Mouse (Mus musculus): ENCODE measurements around the gene Rd3l.
"Not testable (repeated sequence)": the region's sequence is repeated elsewhere in the genome, so short reads cannot be mapped to it uniquely, and the experiment has no call there.

The Rd3l gene

GRCm38 (mm10) chr12:111963339-111963738, 17.8 kb downstream of the Rd3l start:
- DNase-seq: peak in 1 of 2 experiments; percentile 61

DNA sequence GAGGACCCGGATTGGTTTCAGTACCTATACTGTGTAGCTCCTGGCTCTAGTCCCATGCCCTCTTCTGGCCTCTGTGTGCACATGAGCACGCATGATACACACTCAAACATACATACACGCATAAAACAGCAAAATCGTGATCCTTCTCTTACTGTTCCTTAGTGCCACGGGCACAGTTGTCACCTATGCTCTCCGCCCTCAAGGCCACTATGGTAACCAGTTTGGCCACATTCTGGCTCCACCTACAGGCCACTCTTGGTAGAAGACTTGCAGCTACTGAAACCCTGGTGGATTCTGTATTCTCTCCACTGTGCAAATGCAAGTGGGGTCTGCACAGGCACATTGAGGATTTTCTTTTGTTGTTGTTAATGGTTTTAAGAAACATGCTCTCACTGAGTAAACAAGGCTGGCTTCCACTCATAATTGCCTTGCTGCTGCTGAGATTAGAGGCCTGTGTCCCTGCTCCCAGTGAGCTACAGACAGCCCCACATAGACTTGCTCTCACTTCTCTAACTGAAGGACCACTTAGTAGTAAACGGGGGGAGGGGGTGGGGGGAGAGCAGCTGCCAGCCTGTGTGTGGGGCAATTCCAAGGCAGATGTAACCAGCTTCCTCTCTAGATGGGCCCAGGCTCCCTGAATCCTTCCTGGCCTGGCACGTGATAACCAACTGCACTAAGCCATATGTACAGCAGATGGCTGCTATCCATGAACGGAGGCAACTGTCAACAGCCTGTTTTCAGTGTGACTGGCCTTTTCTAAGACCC, 22.8 kb downstream of the Rd3l start:
- DNase-seq: peak; percentile 81 to 90

DNA sequence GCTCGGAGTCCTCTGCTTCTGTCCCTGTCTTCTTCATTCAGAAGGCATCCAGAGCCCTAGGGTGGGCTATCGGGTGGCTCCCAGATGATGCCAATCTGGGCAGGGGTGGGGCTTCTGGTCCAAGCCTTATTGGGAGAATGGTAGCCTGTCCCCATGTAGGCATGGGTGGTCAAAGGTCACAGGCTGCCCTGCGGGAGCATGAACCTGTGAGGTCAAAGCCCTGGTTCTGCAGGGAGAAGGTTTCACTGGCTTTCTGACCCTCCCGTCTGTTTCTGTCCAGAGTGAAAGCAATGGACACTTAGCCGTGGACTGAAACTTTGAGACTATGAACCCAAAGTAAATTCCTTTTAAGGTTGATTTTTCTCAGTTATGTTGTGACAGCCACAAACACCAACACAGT, 24.9 kb downstream of the Rd3l start:
- no peak for DNase-seq

DNA sequence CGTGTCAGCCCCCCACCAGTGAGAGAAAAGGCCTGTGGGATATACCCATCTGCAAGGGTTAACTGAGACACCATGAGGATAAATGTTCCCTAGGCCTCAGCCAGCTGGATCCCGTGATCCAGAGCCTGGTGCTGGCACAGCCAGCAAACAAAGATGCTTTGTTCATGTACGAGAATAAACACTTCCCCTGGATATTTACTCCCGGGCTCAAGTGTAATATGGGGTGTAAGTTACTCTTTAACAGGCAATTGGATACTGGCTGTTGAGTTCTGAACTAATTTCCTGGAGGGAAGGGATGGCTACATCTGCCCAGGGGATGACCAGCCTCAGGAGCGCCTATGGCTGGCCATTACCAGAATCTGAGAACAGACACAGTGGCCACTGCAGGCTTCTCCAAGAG, 29.4 kb downstream of the Rd3l start:
- DNase-seq: no peak

- DNase-seq: no peak
Observed at GRCm38 (mm10) chr12:111950486-111950885, 30.6 kb downstream of the Rd3l start.

- peak; percentile 55 to 72 for DNase-seq
Observed at GRCm38 (mm10) chr12:111946716-111947115, 34.4 kb downstream of the Rd3l start.

- DNase-seq: not testable (repeated sequence)
Observed at GRCm38 (mm10) chr12:111945765-111946655, 35.1 kb downstream of the Rd3l start.

DNA sequence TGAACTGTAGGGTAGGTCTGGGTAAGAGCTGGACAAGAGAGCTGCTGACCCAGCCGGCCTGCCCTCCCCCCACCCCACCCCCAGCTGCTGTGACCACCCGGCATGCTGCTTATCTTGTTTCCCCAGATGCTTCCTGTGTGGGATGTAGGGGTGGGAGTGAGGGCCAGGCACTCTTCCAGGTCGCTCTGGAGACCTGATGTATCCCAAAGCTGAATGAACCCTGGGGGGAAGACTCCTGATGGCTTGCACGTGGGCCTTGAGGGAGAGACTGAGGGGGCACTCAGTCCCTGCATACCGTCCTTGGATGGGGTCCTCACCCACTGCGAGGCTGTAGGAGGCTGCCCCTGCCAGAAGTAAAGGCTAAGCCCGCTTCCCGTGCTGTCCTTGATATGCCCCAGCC, 36.0 kb downstream of the Rd3l start:
- no peak for DNase-seq

GRCm38 (mm10) chr12:111944065-111944987, 36.8 kb downstream of the Rd3l start:
- not testable (repeated sequence) for DNase-seq

- no peak for DNase-seq
Observed at GRCm38 (mm10) chr12:111943421-111944064, 37.6 kb downstream of the Rd3l start.

GRCm38 (mm10) chr12:111938623-111939177, 42.4 kb downstream of the Rd3l start:
- DNase-seq: no peak

DNA sequence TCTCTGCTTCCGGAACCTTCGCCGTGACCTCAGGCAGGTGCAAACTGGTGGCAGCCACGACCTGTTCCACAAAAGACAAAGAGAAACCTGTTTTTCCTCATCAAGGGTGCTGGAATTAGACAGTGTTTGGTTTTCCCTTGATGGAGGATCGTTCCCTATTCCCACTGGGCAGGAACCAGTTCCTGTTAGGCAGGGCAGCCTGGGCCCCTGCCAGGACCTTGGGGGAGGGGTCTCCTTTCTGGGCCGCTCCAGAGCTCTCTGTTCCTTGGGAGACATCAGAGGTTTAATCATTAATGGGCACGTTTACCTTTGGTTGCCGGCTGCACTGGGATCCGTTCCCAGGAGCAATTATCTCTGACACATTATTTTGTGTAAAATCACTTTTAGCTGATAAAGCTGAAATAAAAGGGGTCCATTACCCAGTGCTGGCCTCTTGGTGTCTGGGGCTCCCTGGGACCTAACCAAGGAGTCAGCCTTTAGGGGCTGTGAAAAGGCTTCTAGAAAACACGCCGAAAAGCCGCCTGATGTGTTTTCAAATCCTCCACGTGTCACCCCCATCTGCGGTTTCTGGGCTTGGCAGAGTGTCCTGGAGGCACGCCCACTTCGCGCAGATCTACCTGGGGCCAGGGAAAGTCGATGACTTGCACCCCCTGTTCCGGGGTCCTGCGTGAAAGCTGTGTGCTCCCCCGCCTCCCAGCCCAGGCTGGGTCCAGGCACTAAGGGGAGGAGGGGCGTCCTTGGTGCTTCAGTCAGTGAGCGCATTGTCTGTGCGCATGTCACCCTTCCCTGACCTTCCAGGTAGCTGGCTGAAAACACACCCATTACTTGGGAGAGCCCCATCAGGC, 44.2 kb downstream of the Rd3l start:
- DNase-seq: peak in 1 of 2 experiments; percentile 43

DNA sequence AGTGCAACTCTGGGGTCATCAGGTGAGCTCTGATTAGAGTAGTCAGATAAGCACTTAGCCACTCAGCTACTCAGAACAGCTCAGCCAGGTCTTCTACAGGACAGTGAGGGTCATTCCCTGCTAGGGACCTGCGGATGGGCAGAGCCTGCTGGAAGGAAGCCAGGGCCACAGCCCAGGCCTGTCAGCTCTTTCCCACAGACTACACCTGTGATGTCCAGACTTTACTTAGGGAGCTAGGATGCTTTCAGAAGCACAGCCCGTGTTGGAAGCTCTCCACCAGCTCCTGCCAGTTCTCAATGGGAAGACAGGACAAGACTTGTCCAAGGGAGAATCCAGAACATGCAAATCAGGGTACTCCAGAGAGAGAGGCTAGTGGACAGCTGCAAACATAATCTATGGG, 47.1 kb downstream of the Rd3l start:
- DNase-seq: peak; percentile 50 to 62

DNA sequence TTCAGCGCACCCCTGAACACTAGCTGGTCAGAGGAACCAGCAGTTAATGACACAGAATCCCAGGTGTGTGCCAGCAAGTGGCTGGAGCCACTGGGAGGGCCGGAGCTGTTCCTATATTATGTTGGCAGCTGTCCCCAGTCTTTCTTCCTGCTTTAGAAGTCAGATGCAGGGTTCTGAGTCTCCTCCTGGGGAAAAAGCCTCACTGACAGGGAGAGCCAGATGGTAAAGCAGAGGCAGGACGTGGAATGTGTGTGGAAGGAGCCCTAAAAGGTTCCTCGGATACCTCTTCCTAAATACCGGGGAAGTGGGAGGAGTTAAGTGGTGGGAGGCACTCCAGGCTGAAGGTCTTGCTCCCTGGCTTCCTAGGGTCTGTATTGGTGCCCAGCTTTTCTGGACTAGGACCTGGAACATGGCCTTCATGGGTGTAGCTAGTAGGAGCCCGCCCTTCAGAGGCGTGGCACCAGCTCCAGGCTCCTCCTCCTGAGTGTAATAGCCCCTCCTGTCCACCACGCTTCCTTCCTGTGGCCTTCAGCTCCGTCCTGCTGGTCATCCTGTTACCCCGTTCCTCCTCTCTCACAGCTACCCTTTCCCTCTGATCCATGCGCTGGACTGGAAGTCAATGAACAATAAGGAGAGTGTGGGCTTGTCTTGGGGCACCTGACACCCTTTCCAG, 47.9 kb downstream of the Rd3l start:
- peak in 1 of 2 experiments; percentile 22 for DNase-seq

- DNase-seq: no peak
Observed at GRCm38 (mm10) chr12:111932513-111932912, 48.6 kb downstream of the Rd3l start.

DNA sequence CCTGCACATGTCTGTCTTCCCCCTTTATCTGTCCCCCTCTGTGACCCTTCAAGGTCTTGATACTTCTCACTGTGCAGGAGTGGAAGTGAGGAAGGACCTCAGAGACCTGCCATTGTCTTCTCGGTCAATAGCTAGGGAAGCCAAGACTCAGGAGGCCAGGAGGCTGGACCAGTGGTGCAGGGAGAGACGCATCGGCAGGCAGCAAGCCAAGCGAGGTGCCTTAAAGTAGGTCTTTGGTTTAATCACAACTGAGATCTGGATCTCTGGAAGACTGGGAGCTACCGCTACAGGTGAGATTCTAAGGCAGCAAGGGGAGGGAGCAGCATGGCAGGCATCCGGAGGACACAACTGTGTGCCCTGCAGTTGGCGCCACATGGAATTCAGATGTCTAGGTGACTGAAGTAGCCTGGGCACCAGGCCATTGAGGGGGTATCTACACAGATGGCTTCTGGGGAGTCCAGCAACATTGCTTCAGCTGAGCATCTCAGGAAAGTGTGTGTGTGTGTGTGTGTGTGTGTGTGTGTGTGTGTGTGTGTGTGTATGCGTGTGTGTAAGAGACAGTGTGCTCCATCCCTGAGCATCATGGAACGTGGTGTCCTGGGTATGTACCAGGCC, 49.6 kb downstream of the Rd3l start:
- no peak for DNase-seq

Data from cerebellum, postnatal 25 days (tissue).